Mouse (Mus musculus) layer of hippocampus, adult 11-12 months (tissue): Measurements from ENCODE around the gene Bcl2l15.

Experiments used
- DNase-seq: peaks from one replicate; pipeline ENCODE4 v3.0.0; 2022; ENCODE audit warnings: low spot score

Gene Bcl2l15

GRCm38 (mm10) chr3:103868008-103868407, 35.6 kb downstream of the Bcl2l15 start:
- no peak for DNase-seq

GRCm38 (mm10) chr3:103872663-103873098, 40.3 kb downstream of the Bcl2l15 start:
- DNase-seq = no peak

DNA sequence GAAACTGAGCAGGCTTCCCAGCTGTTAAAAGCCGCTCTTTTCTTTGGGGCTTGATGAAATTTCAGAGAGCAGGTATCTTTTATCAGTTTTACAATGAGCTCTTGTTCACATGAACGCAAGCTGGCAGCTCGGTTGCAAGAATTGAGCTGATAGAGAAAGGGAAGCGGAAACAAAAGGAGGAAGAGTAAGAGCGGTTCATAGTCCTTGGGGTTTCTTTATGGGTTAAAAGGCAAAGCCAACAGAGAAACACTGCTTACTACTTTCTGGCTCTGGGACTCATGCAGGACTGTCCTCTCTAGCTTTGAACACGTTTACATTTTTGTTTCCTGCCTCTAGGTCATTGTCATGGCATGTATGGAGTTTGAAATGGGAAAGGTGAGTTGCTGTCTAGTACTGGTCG, 41.9 kb downstream of the Bcl2l15 start:
- no peak for DNase-seq

DNA sequence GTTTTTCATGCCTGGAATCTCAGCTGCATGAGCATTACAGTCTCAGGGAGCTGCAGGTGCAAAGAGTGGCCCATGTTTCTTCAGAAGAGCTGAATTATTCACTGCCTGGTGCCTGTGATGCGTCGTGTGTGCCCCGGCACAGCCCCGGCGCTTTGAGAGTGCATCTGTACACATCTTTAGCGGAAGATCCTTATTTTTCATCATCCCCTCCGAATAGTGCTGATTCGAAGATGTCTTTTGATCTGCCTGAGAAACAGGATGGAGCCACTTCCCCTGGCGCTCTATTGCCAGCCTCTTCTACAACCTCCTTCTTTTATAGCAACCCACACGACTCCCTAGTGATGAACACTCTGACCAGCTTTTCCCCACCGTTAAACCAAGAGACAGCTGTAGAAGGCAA, 53.5 kb downstream of the Bcl2l15 start:
- no peak for DNase-seq

DNA sequence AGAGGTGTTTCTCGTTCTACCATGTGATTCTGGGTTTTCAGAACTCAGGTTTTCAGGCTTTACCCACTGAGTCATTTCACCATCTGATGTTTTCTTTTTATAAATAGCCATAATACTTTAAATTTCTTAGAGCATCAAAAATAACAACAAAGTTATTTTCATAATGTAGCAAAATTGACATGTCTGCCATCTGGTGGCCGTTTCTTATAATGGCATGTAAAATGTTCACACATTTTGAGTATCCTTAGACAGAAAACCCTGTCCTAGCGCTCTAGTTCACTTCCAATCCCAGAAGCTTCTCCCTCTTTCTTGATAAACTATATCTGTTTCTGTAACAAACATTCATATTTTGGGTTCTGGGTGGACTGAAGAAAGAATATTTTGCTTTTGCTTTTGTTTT, 55.2 kb downstream of the Bcl2l15 start:
- DNase-seq = peak; percentile 49

DNA sequence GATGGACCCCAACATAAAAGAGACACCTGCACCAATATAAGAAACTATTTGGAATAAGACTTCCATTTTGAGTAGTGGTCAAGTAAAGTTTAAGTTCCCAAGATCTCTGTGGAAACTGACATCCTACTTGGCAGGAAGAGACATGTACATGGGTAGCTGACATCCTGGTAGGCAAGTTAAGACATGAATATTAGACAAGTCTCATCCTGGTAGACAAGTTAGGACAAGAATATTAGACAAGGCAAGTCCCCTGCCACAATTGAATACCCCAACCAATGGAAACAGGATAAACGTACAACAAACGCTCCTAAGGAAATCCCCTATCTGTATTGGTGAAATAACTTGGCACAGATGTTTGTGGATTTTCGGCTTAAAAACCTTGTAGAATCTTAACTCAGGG, 61.0 kb downstream of the Bcl2l15 start:
- no peak for DNase-seq
